Comparison of ENCODE assay signal across 9 mouse cellular contexts in the genomic region with DNA sequence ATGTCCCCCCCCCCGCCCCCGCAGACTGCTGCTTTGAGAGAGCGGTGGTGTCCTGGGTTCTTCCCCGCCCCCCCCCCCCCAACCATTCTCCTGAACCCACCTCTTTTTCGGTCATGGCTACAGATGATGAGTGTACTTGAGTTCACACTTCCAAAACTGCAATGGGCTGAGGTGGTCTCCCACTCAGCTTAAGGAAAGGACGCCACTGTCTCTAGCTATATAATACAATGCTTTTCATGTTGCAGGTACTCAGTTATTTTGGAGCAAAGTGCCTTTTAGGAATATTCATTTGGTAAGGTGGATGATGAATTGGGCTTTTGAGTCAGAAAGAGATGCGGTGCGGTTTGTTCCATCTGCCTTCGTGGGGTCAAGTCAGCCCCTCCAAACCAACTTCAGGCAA. TPM values are rescaled to one million over a fixed set of nuclear protein-coding genes. Genes with fewer than 3 reads are reported as not detected.
DNase-seq lines count a peak whose midpoint lies in the region; ATAC-seq and TF ChIP-seq lines count a peak whose summit lies in the region.
"Had no signal": no experiment of that assay in that cellular context is flagged by ENCODE, and none has a peak within 500 bp of the region (broad histone marks: within the 10 kb centered on the region; RNA-seq: fewer than 3 reads in every experiment).

No protein-coding gene starts in this region.

- DNase-seq in kidney, adult 2 months, result no peak
- no peak for DNase-seq in embryonic facial prominence, embryonic 14.5 days (ENCODE audit: low spot score)
- no peak for DNase-seq in intestine, embryonic 14.5 days (ENCODE audit: low spot score)
- DNase-seq in midbrain, postnatal 0 days (ENCODE audit: low spot score), result no peak
- no peak for DNase-seq in layer of hippocampus, adult 11-12 months (ENCODE audit: low spot score)
- DNase-seq in layer of hippocampus, postnatal 25 days (ENCODE audit: extremely low spot score in 1 of 2, low spot score in 1 of 2), result no peak

- no peaks in the 10 kb centered on the region for H3K36me3 ChIP-seq in kidney, embryonic 14.5 days (ENCODE audit: control insufficient read depth, insufficient read depth, low read length)
- no peaks in the 10 kb centered on the region for H3K36me3 ChIP-seq in kidney, adult 2 months (ENCODE audit: control insufficient read depth, insufficient read depth, low read length)
- no peaks in the 10 kb centered on the region for H3K36me3 ChIP-seq in embryonic facial prominence, embryonic 14.5 days (ENCODE audit: control insufficient read depth, insufficient read depth, low read length)
- no peaks in the 10 kb centered on the region for H3K36me3 ChIP-seq in intestine, embryonic 14.5 days (ENCODE audit: control insufficient read depth, insufficient read depth, low read length)
- H3K36me3 ChIP-seq in midbrain, postnatal 0 days (ENCODE audit: insufficient read depth, low read length), result no peaks in the 10 kb centered on the region
- H3K36me3 ChIP-seq: G1E had no signal

- H3K4me3 ChIP-seq in kidney, embryonic 14.5 days (ENCODE audit: low read length), result peak overlapping the region; percentile 39
- H3K4me3 ChIP-seq in kidney, adult 2 months (ENCODE audit: insufficient read depth, low read depth, low read length), result no peak overlapping the region
- H3K4me3 ChIP-seq in embryonic facial prominence, embryonic 14.5 days (ENCODE audit: low read depth, low read length), result peak overlapping the region; percentile 34
- peak overlapping the region; percentile 31 for H3K4me3 ChIP-seq in intestine, embryonic 14.5 days (ENCODE audit: low read depth, low read length)
- peak overlapping the region; percentile 58 for H3K4me3 ChIP-seq in midbrain, postnatal 0 days (ENCODE audit: low read depth, low read length)

- H3K4me1 ChIP-seq in kidney, embryonic 14.5 days (ENCODE audit: control insufficient read depth, insufficient read depth, low read length), result no peaks in the 10 kb centered on the region
- no peaks in the 10 kb centered on the region; the same call in 1 of the 2 replicates for H3K4me1 ChIP-seq in kidney, adult 2 months (ENCODE audit: control insufficient read depth, insufficient read depth, low read length)
- no peaks in the 10 kb centered on the region for H3K4me1 ChIP-seq in embryonic facial prominence, embryonic 14.5 days (ENCODE audit: control insufficient read depth, insufficient read depth, low read length)
- H3K4me1 ChIP-seq in intestine, embryonic 14.5 days (replicated peaks; ENCODE audit: control insufficient read depth, insufficient read depth, low read length), result no peaks in the 10 kb centered on the region
- H3K4me1 ChIP-seq in midbrain, postnatal 0 days (ENCODE audit: insufficient read depth, low read length), result no peaks in the 10 kb centered on the region

- no peaks in the 10 kb centered on the region for H3K27me3 ChIP-seq in kidney, embryonic 14.5 days (ENCODE audit: control insufficient read depth, insufficient read depth, low read length)
- no peaks in the 10 kb centered on the region; the same call in none of the 2 replicates for H3K27me3 ChIP-seq in kidney, adult 2 months (replicated peaks; ENCODE audit: control insufficient read depth, insufficient read depth, low read length)
- H3K27me3 ChIP-seq in embryonic facial prominence, embryonic 14.5 days (replicated peaks; ENCODE audit: control insufficient read depth, insufficient read depth, low read length), result no peaks in the 10 kb centered on the region
- H3K27me3 ChIP-seq in intestine, embryonic 14.5 days (replicated peaks; ENCODE audit: control insufficient read depth, insufficient read depth, low read length), result no peaks in the 10 kb centered on the region
- H3K27me3 ChIP-seq in midbrain, postnatal 0 days (ENCODE audit: insufficient read depth, low read length), result no peaks in the 10 kb centered on the region

- TF ChIP-seq POLR2A in kidney, adult 2 months (IDR thresholded peaks at IDR 0.05; ENCODE audit: low read depth, low read length), result no peak

- H3K4me2 ChIP-seq in kidney, embryonic 14.5 days (replicated peaks; ENCODE audit: low read depth, low read length), result peak overlapping the region; percentile 69
- peak overlapping the region; percentile 58 for H3K4me2 ChIP-seq in embryonic facial prominence, embryonic 14.5 days (ENCODE audit: low read depth, low read length)
- H3K4me2 ChIP-seq in intestine, embryonic 14.5 days (ENCODE audit: low read length), result peak overlapping the region; percentile 54
- H3K4me2 ChIP-seq in midbrain, postnatal 0 days (ENCODE audit: low read depth, low read length, poor library complexity, severe bottlenecking), result peak overlapping the region; percentile 70

- peak overlapping the region; percentile 52; the same call in 1 of the 2 replicates for H3K9ac ChIP-seq in kidney, embryonic 14.5 days (ENCODE audit: low read depth, low read length)
- peak overlapping the region; percentile 35 for H3K9ac ChIP-seq in embryonic facial prominence, embryonic 14.5 days (ENCODE audit: low read depth, low read length)
- H3K9ac ChIP-seq in intestine, embryonic 14.5 days (ENCODE audit: low read length), result no peak overlapping the region
- H3K9ac ChIP-seq in midbrain, postnatal 0 days (replicated peaks; ENCODE audit: low read length, poor library complexity, severe bottlenecking), result peak overlapping the region; percentile 51; the same call in 1 of the 2 replicates

- no peak for TF ChIP-seq CTCF in kidney, adult 2 months (conservative IDR thresholded peaks at IDR 0.05; ENCODE audit: insufficient read depth, insufficient read length, low read depth, low read length)
- TF ChIP-seq CTCF in midbrain, postnatal 0 days (IDR thresholded peaks at IDR 0.05), result no peak

- WGBS in kidney, embryonic 14.5 days, result 40% methylated on average over 9 of the region's 9 CpGs
- WGBS in kidney, adult 2 months, result 41% methylated on average over 9 of the region's 9 CpGs
- WGBS in embryonic facial prominence, embryonic 14.5 days, result 32% methylated on average over 7 of the region's 9 CpGs
- WGBS in intestine, embryonic 14.5 days, result 36% methylated on average over 9 of the region's 9 CpGs
- WGBS in midbrain, postnatal 0 days, result 32% methylated on average over 9 of the region's 9 CpGs

- peaks cover 9% of the 10 kb centered on the region; the same call in 1 of the 2 replicates for H3K9me3 ChIP-seq in kidney, embryonic 14.5 days (ENCODE audit: control insufficient read depth, low read length)
- peaks cover 12% of the 10 kb centered on the region for H3K9me3 ChIP-seq in embryonic facial prominence, embryonic 14.5 days (ENCODE audit: control insufficient read depth, low read length)
- peaks cover 7% of the 10 kb centered on the region; the same call in 1 of the 2 replicates for H3K9me3 ChIP-seq in intestine, embryonic 14.5 days (ENCODE audit: control insufficient read depth, low read length)
- H3K9me3 ChIP-seq in midbrain, postnatal 0 days (ENCODE audit: low read length), result no peaks in the 10 kb centered on the region

- H3K27ac ChIP-seq in kidney, embryonic 14.5 days (ENCODE audit: low read depth, low read length), result no peak overlapping the region
- no peak overlapping the region for H3K27ac ChIP-seq in kidney, adult 2 months (ENCODE audit: insufficient read depth, low read depth, low read length)
- no peak overlapping the region for H3K27ac ChIP-seq in embryonic facial prominence, embryonic 14.5 days (replicated peaks; ENCODE audit: low read depth, low read length)
- H3K27ac ChIP-seq in intestine, embryonic 14.5 days (ENCODE audit: low read depth), result no peak overlapping the region
- H3K27ac ChIP-seq in midbrain, postnatal 0 days (ENCODE audit: low read depth, low read length), result peak overlapping the region; percentile 63; the same call in 1 of the 2 replicates

- ATAC-seq in kidney, embryonic 14.5 days (ENCODE audit: low FRiP score, low TSS enrichment), result no peak
- no peak for ATAC-seq in embryonic facial prominence, embryonic 14.5 days (ENCODE audit: low read depth)
- ATAC-seq in intestine, embryonic 14.5 days (replicated peaks; ENCODE audit: low FRiP score, low TSS enrichment, low read depth), result no peak
- no peak for ATAC-seq in midbrain, postnatal 0 days (ENCODE audit: low FRiP score)
- no peak for ATAC-seq in megakaryocyte, adult 5-6 weeks (ENCODE audit: poor library complexity, severe bottlenecking)

RNA-seq across cellular contexts. Expression of a gene that starts 0.3 kb away (rescaled TPM):
- 0.23 and 0.24 TPM in 2 replicates for polyA plus RNA-seq in kidney, embryonic 14.5 days (2014; fragmentation: Nextera tagmentation; extraction: Ambion mirVana)
- 0.08 and 0.28 TPM in 2 replicates for polyA plus RNA-seq in kidney, adult 2 months (2012; rRNA removed)
- 1.1 and 3.4 TPM in 2 replicates for polyA plus RNA-seq in embryonic facial prominence, embryonic 14.5 days (2014; fragmentation: Nextera tagmentation; extraction: Ambion mirVana)
- polyA plus RNA-seq in intestine, embryonic 14.5 days (2014; fragmentation: Nextera tagmentation; extraction: Ambion mirVana), result 0.46 and 0.56 TPM in 2 replicates
- total RNA-seq in midbrain, postnatal 0 days (2014; rRNA removed), result 5.9 and 7.6 TPM in 2 replicates
- polyA plus RNA-seq in midbrain, postnatal 0 days (2015; fragmentation: Nextera tagmentation; extraction: Ambion mirVana), result 10.2 and 11.2 TPM in 2 replicates
- 10 to 100 TPM in 1 of 2 experiments, 1 to 10 TPM in 1; 8.1 to 14.3 TPM for total RNA-seq in layer of hippocampus, postnatal 25 days (2021)
- total RNA-seq in megakaryocyte, adult 5-6 weeks (2015), result 0.11 TPM in 1 of 2 replicates, not detected in the other
- total RNA-seq in megakaryocyte, adult 5-6 weeks (2017), result 0.28 TPM in 1 of 2 replicates, not detected in the other
- total RNA-seq: G1E had no signal
- polyA plus RNA-seq: G1E had no signal

RNA-seq across cellular contexts. Expression of a gene that starts 48.5 kb away (rescaled TPM):
- 16.9 and 19.1 TPM in 2 replicates for polyA plus RNA-seq in kidney, embryonic 14.5 days (2014; fragmentation: Nextera tagmentation; extraction: Ambion mirVana)
- polyA plus RNA-seq in kidney, adult 2 months (2012; rRNA removed), result 18.2 and 20.0 TPM in 2 replicates
- polyA plus RNA-seq in embryonic facial prominence, embryonic 14.5 days (2014; fragmentation: Nextera tagmentation; extraction: Ambion mirVana), result 19.9 and 20.7 TPM in 2 replicates
- 33.3 and 35.0 TPM in 2 replicates for polyA plus RNA-seq in intestine, embryonic 14.5 days (2014; fragmentation: Nextera tagmentation; extraction: Ambion mirVana)
- 99.1 and 113 TPM in 2 replicates for total RNA-seq in midbrain, postnatal 0 days (2014; rRNA removed)
- 24.3 and 26.8 TPM in 2 replicates for polyA plus RNA-seq in midbrain, postnatal 0 days (2015; fragmentation: Nextera tagmentation; extraction: Ambion mirVana)
- 10 to 100 TPM; 36.7 to 37.8 TPM for total RNA-seq in layer of hippocampus, postnatal 25 days (2021)
- 16.1 and 17.2 TPM in 2 replicates for total RNA-seq in megakaryocyte, adult 5-6 weeks (2015)
- total RNA-seq in megakaryocyte, adult 5-6 weeks (2017), result 29.2 and 37.1 TPM in 2 replicates
